Mouse (Mus musculus): ENCODE results near the gene Zfp467.

Zfp467 gene

GRCm38 (mm10) chr6:48440306-48441014 is 5.2 kb downstream of the Zfp467 start:
- no peak for DNase-seq (ENCODE audit: low spot score)

- no peak for DNase-seq (ENCODE audit: low spot score)
These were observed 6.0 kb downstream of the Zfp467 start for GRCm38 (mm10) chr6:48439654-48440053.

GRCm38 (mm10) chr6:48438475-48439125 is 7.0 kb downstream of the Zfp467 start:
- no peak for DNase-seq (ENCODE audit: low spot score)

GRCm38 (mm10) chr6:48437679-48438376 is 7.8 kb downstream of the Zfp467 start:
- no peak for DNase-seq (ENCODE audit: low spot score)

- DNase-seq (ENCODE audit: low spot score), result no peak
These were observed 9.8 kb downstream of the Zfp467 start for GRCm38 (mm10) chr6:48435706-48436349.

- DNase-seq (ENCODE audit: low spot score), result no peak
These were observed 10.5 kb downstream of the Zfp467 start for GRCm38 (mm10) chr6:48435111-48435510.

GRCm38 (mm10) chr6:48434651-48435050 is 11.0 kb downstream of the Zfp467 start:
- no peak for DNase-seq (ENCODE audit: low spot score)

GRCm38 (mm10) chr6:48432893-48433816 is 12.5 kb downstream of the Zfp467 start:
- no peak for DNase-seq (ENCODE audit: low spot score)

GRCm38 (mm10) chr6:48430748-48431147 is 14.9 kb downstream of the Zfp467 start:
- no peak for DNase-seq (ENCODE audit: low spot score)

GRCm38 (mm10) chr6:48428769-48429557 is 16.7 kb downstream of the Zfp467 start:
- no peak for DNase-seq (ENCODE audit: low spot score)

GRCm38 (mm10) chr6:48426956-48427355 is 18.7 kb downstream of the Zfp467 start:
- no peak for DNase-seq (ENCODE audit: low spot score)

- no peak for DNase-seq (ENCODE audit: low spot score)
These were observed 21.6 kb downstream of the Zfp467 start for GRCm38 (mm10) chr6:48424074-48424473.

- DNase-seq (ENCODE audit: low spot score), result no peak
These were observed 22.3 kb downstream of the Zfp467 start for GRCm38 (mm10) chr6:48423336-48423735.

- DNase-seq (ENCODE audit: low spot score), result no peak
These were observed 25.0 kb downstream of the Zfp467 start for GRCm38 (mm10) chr6:48420647-48421046.

GRCm38 (mm10) chr6:48416486-48416885 is 29.1 kb downstream of the Zfp467 start:
- DNase-seq (ENCODE audit: low spot score), result no peak

GRCm38 (mm10) chr6:48415636-48416035 is 30.0 kb downstream of the Zfp467 start:
- no peak for DNase-seq (ENCODE audit: low spot score)

GRCm38 (mm10) chr6:48414886-48415285 is 30.7 kb downstream of the Zfp467 start:
- no peak for DNase-seq (ENCODE audit: low spot score)

GRCm38 (mm10) chr6:48413081-48413480 is 32.5 kb downstream of the Zfp467 start:
- DNase-seq (ENCODE audit: low spot score), result no peak

- no peak for DNase-seq (ENCODE audit: low spot score)
These were observed 33.0 kb downstream of the Zfp467 start for GRCm38 (mm10) chr6:48412662-48413061.

- DNase-seq (ENCODE audit: low spot score), result no peak
These were observed 33.5 kb downstream of the Zfp467 start for GRCm38 (mm10) chr6:48412147-48412546.

Measured in testis, postnatal 14 days (tissue).